Mouse (Mus musculus): ENCODE measurements around the gene Dazl.

DNA sequence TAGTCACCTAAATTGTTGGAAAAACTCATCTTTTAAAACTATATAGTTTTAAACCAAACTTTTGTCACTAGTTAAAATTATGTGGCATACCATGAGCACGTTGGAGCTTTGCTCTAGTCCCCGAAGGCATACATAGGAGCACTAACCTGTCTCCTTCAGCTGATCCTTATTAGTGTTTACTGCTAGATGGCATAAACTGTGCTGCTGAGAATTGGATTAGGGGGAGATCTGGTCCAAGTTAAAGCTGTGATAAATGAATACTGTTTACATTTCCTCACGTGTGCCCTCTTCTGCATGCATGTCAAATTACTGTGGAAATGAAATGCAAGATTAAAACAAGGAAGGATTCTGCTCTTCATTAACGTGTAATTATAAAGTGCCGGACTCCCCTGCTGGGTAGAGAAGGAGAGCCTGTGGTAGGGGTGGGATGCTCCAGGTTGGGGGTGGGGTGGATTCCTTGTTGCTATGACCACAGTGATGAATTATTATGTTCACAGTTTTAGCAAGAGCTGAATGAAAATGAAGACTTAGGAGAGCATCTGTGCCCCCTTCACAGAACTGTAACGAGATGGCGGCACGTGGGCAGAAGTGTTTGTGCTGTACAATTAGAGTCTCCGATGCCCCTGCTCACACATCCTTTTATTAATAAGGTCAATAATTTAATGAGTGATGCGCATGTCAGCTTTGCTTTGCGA is 48.6 kb upstream of the Dazl start:
- no peak for TF ChIP-seq POLR2A (IDR thresholded peaks at IDR 0.05; ENCODE audit: extremely low read depth, insufficient read depth, low read length)
- TF ChIP-seq CTCF (IDR thresholded peaks at IDR 0.05; ENCODE audit: extremely low read depth, insufficient read depth, low read length): no peak

Data from cortical plate, adult 2 months (tissue).